Mouse (Mus musculus) spleen, adult 12 weeks (tissue): ENCODE measurements around the gene Nfib.

ENCODE experiments used
- DNase-seq: peaks from one replicate; pipeline ENCODE4 v3.0.0; 2022; ENCODE audit warnings: low spot score

The Nfib gene

DNA sequence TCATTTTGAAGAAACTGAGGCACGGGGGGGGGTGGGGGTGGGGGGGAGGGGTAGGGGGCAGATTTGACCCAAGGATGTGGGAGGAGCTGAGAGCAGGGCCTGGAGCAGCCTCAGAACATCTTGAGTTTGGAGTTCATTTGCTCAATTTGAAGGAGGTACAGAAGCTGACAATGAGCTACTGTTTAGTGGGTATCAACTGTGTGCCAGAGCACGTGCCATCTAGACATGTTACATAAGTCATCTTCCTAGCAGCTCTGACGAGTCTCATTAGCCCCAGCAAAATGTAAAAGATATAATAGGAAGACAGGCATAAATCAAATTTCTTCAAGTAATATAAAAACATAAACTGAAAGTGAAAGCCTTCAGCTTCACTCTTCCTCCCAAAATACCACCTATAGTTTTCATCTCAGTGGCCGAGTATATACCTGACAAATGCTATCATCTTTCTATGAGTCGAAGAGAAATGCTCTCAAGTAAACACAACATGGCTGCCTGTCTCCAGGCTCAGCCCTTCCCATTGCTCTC, 165.0 kb downstream of the Nfib start:
- DNase-seq: no peak

- DNase-seq: no peak
Measured at GRCm38 (mm10) chr4:82540048-82540410, 165.5 kb downstream of the Nfib start.

DNA sequence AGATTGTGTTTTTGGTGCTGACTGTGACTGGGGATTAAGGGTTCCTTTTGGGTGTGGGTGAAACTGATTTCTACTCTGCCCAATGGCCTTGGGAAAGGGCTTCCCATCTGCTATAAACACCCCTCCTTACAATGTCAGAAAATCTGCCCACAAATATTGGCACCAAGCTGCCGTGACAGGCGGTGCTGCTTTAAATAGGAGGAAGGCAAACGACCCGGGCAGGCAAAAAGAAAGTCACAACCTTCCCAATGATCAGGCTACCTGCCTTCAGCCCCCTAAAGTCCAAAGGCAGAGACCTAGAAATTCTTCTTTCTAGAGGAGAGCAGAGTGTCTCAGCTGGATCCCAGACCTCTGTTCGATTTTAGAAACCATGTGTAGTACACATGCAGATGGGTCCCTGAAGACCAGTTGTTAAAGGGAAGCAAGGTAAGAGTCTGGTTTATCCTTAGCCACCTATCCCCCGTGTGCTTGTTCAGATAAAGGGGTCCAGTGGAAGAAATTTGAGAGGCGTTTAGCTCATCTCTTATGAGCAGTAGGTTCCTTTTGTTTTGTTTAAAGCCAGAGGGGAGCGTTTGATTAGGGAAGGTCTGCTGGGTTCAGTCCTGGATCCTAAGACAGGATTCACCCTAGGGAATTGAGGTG, 166.0 kb downstream of the Nfib start:
- DNase-seq: no peak

DNA sequence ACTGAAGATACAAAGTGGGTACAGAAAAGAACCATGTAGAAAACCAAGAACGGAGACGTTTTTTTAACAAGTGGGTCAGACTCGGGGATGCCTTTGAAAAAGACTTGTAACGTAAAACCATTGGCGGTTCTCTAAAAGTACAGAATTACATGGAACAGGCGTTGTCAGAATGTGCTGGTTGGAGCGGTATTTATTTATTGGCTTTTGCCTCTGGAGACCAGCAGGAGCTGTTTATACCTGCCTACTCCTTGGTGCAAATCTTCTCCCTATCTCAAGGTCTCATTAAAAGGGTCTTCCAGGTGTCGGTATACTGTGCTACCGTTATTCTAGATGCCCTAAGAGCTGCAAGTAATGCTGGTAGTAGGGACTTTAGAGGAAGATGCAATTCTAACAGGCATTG, 166.7 kb downstream of the Nfib start:
- DNase-seq: no peak

DNA sequence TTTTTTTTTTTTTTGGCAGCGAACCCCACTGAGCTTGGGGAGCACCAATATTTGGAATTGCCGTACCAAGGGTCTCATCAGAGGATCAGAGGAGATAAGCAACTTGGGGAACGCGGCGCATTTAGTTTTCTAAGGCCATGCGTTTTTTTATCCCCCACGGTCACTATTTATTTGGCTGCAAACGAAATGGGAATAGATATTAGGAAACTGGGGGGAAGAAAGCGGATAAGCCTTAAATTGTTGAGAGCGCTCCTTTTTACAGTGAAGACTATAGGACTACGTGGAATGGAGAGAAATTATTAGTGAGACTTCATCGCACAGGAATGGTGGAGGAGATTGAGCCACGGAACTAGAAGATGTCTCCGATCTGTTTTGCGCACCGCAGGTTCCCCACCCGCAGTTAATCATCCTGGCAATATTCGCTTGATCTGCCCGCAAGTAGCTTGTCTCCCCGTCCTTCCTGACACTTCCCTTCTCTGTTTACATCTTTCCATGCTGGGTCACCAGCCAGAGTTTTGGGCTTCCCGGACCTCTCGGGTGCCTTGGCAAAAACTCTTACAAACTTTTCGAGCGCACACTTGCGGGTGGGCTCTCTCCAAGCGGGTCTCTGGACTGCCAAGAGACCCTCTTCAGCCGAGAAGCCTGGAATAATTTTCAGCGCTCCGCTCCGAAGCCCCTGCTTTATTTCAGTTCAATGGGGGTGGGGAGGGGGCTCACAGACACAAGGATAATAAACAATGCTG, 167.3 kb downstream of the Nfib start:
- DNase-seq: no peak

DNA sequence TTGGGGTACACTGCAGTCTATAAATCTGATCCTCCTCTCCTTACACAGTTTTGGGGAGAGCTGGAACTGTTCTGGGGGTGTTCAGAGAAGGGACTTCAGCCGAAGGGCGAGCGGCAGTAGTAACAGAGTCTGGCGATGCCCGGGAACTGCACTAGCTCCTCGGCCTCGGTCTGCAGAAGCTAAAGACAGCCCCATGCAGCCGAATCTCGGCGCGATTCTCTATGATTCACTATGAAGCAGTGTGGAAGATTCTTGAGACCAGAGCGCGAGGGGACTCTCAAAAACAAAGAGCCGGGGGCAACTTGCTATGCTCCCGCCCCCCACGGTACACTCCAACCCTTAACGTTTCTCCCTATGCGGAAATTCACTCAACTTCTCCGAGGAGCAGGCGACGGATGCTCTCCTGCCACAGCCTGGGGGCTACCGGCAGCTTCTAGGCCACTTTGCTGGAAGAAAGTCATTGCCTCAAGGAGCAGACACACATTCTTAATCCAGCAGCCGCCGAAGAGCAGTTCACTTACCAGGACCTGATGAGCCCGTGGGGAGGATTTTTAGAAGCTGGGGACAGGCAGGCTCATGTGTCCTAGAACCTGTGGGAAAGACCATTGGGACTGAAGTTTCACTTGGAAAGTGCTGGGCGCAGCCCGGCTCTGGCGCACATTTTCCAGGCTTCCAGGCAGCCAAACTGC, 168.1 kb downstream of the Nfib start:
- no peak for DNase-seq

- DNase-seq: no peak
Measured at GRCm38 (mm10) chr4:82536435-82537278, 168.9 kb downstream of the Nfib start.

- DNase-seq: no peak
Measured at GRCm38 (mm10) chr4:82535606-82536434, 169.7 kb downstream of the Nfib start.

DNA sequence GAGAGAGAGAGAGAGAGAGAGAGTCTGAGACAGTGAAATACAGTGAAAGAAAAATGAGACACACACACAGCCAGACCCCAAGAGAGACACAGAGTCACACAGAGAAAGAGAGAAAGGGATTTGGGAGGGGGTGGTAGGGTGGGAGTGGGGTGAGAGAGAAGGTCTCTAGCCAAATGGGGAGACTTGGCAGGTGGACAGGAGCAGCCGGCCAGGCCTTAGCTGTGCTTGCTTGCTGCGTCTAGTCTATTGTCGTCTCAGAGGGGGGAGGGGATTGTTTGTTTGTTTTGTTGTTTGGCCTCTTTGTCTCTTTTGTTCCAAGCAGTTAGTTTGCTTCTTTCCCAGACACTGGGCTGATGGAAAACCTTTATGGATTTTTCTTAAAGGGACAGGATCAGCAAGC, 172.3 kb downstream of the Nfib start:
- DNase-seq: no peak

- DNase-seq: no peak
Measured at GRCm38 (mm10) chr4:82532443-82533191, 172.9 kb downstream of the Nfib start.

DNA sequence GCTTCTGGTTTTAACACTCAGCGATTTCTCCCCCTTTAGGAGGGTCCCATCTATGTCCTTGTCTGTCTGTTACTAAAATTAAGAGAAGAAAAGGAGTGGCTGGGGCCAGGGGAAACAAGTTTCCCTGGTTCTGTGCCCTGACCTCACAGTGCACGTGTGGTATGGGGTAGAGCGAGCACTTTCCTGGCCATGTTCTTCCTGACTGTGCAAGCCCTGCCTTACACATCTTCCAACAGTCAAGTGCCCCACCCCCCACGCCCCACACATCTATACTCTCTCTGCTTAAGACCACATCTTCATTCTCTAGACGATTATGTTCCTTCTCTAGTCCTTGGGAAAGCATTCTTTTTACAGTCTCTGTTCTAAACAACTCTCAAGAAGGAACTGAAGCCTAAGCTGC, 173.6 kb downstream of the Nfib start:
- no peak for DNase-seq

GRCm38 (mm10) chr4:82530875-82531353, 174.6 kb downstream of the Nfib start:
- DNase-seq: no peak

DNA sequence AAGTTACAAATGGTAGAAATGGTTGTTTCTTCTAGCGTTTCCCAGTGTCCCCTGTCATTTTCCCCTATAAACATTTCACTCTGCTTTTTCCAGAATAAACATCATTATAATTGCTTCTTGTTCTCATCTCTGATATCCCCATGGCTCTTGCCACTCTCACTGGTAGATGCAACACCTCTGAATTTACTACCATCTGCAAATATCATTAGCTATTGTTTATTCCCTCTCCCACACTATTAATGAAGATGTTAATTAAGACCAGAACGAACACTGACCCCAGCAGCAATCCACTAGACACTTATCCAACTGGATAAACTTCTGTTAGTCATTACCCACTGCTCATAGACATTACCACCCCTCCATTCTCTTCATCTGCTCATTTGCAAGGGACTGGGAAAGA, 176.6 kb downstream of the Nfib start:
- DNase-seq: no peak

- no peak for DNase-seq
Measured at GRCm38 (mm10) chr4:82519935-82520334, 185.6 kb downstream of the Nfib start.

DNA sequence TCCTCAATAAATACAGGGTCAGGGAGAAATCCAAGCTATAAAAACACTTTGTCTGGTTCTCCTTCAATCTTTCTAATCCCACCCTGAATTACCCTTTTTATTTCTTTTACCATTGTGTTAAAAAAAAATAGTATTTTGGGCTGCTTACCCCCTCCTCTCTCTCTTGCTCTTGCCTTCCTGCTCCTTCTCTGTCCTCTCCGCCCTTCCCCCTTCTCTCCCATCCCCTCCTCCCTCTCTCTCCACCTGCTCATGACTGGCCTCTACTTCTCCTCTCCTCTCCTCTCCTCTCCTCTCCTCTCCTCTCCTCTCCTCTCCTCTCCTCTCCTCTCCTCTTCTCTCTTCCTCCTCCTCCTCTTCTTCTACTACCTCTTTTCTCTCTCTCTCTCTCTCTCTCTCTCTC, 187.4 kb downstream of the Nfib start:
- DNase-seq: no peak

GRCm38 (mm10) chr4:82517311-82517710, 188.2 kb downstream of the Nfib start:
- no peak for DNase-seq

DNA sequence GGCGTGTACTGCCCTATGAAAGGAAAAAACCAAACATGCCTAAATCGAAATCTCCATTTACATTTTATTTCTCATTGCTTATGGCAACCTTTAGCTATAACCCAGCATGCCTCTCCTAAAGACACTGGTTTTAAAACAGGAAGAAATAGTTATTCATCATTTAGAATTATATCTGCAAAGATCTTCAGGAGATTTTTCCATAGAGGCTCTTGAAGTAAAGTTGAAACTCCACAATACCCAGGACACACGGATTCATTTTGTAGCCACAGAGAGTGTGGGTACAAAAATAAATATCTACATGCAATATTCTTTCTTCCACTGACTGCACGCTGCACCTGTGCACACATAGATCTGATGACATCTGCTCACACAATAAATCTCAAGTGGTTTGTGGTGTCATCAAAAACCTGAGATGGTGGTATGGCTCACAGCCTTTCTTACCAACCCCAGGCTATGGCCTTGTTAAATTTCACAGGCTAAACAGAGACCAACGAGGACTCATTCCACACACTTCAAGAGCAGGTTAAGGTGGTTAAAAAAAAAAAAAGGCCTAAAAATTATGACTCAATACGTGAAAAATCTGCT, 189.2 kb downstream of the Nfib start:
- DNase-seq: no peak

- DNase-seq: no peak
Measured at GRCm38 (mm10) chr4:82514921-82515320, 190.6 kb downstream of the Nfib start.

DNA sequence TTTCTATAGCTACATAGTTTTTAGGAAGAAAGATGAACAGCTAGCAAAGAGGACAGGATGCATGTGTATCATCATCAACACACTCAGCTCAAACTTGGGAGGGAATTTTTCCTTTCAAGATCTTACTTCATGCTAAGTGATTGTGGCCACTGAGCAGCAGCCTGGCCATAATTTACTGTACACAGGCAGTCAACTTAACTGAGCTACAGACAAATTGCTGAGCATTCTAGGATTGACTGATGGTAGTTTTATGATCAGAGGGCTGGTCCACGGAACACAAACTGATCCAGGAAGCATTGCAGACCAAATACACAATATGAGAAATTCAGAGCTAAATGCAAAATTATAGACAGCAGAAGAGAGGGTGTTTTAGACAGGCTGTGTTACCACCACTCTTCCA, 191.2 kb downstream of the Nfib start:
- DNase-seq: no peak

DNA sequence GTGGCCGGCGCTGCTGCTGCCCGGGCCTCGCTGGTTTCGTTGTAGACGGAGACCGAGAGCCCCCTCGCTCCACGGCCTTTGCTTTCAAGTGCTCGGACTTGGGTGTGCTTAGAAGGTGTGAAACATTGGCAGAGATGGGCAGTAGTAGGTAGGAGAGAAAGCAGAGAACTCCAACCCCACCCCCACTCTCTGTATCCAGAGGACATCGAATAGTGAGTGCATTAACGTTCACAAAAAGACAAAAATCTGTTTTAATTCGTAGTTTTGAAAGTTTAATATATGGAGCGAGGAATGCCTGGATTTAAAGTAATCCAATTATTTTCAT, 192.2 kb downstream of the Nfib start:
- DNase-seq: no peak
